Mouse (Mus musculus): ENCODE results near the gene Col11a2. TPM values are rescaled to one million over a fixed set of nuclear protein-coding genes. Genes with fewer than 3 reads are reported as not detected.
A peak's percentile ranks its signal among the peaks of the same experiment; 100 is the strongest.
"Not testable (repeated sequence)": the region's sequence is repeated elsewhere in the genome, so short reads cannot be mapped to it uniquely, and the experiment has no call there.

The Col11a2 gene
- total RNA-seq (2021) = 10 to 100 TPM; 16.6 to 22.6 TPM
- long read RNA-seq, experiment 1, full-length matches to known transcripts = 3 of 17 reads
- long read RNA-seq, experiment 1, partial matches to known transcripts = 8 of 17 reads
- long read RNA-seq, experiment 1, other reads (novel, unspliced or antisense) = 6 of 17 reads
- long read RNA-seq, experiment 2, full-length matches to known transcripts = 2 of 16 reads
- long read RNA-seq, experiment 2, partial matches to known transcripts = 11 of 16 reads
- long read RNA-seq, experiment 2, other reads (novel, unspliced or antisense) = 3 of 16 reads

- intact Hi-C loops (cut with DNase I) = loop anchor here (5.0 to 10.0 kb wide), 2 partner anchors 78 to 566 kb away; partner anchors contain the start of genes Agpat1, H2-DMa and Rnf5
- peak in 1 of 2 experiments; percentile 18 for DNase-seq (ENCODE audit: low spot score in 2 of 2)
Observed at GRCm38 (mm10) chr17:34038878-34039561, at the start of gene Col11a2. Col11a2 (plus strand) TSS chr17:34039437.

- DNase-seq (ENCODE audit: low spot score in 2 of 2) = peak; percentile 38 to 65
Observed at GRCm38 (mm10) chr17:33991788-33992664, 47.2 kb upstream of the Col11a2 start.

GRCm38 (mm10) chr17:33994959-33995358, 44.3 kb upstream of the Col11a2 start:
- no peak for DNase-seq (ENCODE audit: low spot score in 2 of 2)
- intact Hi-C loops (cut with DNase I) = loop anchor here (5.0 kb wide), 1 partner anchor 1297 kb away; no protein-coding TSS in a partner anchor

More at GRCm38 (mm10) chr17:33991788-33992664, 47.2 kb upstream of the Col11a2 start:
- intact Hi-C loops (cut with DNase I) = no loop called here

- intact Hi-C loops (cut with DNase I) = loop anchor here (5.0 kb wide), 1 partner anchor 1297 kb away; no protein-coding TSS in a partner anchor
- DNase-seq (ENCODE audit: low spot score in 2 of 2) = no peak
Observed at GRCm38 (mm10) chr17:33995651-33996050, 43.6 kb upstream of the Col11a2 start.

GRCm38 (mm10) chr17:33997025-33997424, 42.2 kb upstream of the Col11a2 start:
- intact Hi-C loops (cut with DNase I) = loop anchor here (5.0 kb wide), 1 partner anchor 1295 kb away; no protein-coding TSS in a partner anchor
- DNase-seq (ENCODE audit: low spot score in 2 of 2) = not testable (repeated sequence)

GRCm38 (mm10) chr17:33998697-33999096, 40.5 kb upstream of the Col11a2 start:
- intact Hi-C loops (cut with DNase I) = loop anchor here (5.0 kb wide), 1 partner anchor 1294 kb away; no protein-coding TSS in a partner anchor
- not testable (repeated sequence) for DNase-seq (ENCODE audit: low spot score in 2 of 2)

GRCm38 (mm10) chr17:33999341-34000149, 39.7 kb upstream of the Col11a2 start:
- no peak for DNase-seq (ENCODE audit: low spot score in 2 of 2)
- intact Hi-C loops (cut with DNase I) = loop anchor here (5.0 kb wide), 2 partner anchors 1293 to 1378 kb away; partner anchors contain the start of gene H2-Q4

DNA sequence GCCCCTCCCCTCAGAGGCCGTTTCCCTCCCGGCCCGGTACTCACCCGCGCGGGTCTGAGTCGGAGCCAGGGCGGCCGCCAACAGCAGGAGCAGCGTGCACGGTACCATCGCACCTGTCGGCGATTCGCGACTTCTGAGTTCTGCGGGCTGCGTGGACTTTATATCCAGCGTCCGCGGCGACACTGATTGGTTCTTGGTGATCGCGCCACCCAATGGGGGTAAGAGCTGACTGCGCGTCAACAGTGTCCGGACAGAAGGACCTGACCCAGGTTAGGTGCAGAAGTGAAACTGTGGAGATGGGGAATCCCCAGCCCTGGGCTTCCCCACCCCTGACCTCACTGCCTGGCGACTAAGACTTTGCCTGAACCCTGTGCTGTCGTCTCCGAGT, 39.1 kb upstream of the Col11a2 start, which contains the start of gene H2-K1:
Gene H2-K1 (minus strand): TSS at position 198 of the 388 bp plus-strand sequence.
- intact Hi-C loops (cut with DNase I) = loop anchor here (5.0 kb wide), 1 partner anchor 1377 kb away; the partner anchor contains the start of gene H2-Q4
- peak; percentile 70 to 73 for DNase-seq (ENCODE audit: low spot score in 2 of 2)

DNA sequence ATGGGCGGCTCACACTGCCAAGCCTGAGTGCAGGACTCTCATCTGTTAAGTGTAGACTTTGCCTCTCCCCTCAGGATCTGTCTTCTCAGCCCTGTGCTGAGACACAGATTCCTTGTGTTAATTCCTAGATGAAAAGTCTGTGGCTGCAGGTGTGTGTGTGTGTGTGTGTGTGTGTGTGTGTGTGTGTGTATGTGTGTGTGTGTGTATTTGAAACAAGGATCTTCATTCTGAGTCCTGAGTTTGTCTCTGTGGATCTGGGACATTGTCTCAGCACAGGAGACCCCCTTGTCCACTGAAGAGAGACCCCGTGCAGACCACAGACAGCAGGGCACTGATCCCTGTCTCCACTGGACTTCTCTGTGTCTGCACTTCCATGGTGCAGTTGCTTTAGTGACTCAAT, 38.4 kb upstream of the Col11a2 start:
- intact Hi-C loops (cut with DNase I) = loop anchor here (5.0 kb wide), 1 partner anchor 1377 kb away; the partner anchor contains the start of gene H2-Q4
- not testable (repeated sequence) for DNase-seq (ENCODE audit: low spot score in 2 of 2)

GRCm38 (mm10) chr17:34003426-34003825, 35.8 kb upstream of the Col11a2 start:
- intact Hi-C loops (cut with DNase I) = loop anchor here (5.0 kb wide), 1 partner anchor 1374 kb away; the partner anchor contains the start of gene H2-Q4
- DNase-seq (ENCODE audit: low spot score in 2 of 2) = peak in 1 of 2 experiments; percentile 28

DNA sequence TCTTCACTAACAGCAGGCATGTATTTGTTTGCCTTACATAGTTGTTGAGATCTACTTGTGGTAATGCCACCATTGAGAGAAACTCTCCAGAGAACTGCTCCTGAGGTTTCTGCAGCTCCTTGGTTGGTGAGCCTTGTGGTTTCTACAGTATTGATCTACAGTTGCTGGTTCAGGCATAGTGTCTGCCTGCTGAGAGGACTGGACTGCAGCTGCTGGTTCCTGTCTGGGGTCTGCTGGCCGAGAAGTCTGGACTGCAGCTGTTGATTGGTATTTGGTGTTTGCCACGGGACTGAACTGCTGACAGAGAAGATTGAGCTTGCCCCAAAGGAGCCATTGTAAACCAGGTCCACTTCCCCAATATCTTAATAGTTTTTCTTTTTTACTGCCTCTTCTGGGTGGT, 32.7 kb upstream of the Col11a2 start:
- DNase-seq (ENCODE audit: low spot score in 2 of 2) = no peak
- intact Hi-C loops (cut with DNase I) = no loop called here

DNA sequence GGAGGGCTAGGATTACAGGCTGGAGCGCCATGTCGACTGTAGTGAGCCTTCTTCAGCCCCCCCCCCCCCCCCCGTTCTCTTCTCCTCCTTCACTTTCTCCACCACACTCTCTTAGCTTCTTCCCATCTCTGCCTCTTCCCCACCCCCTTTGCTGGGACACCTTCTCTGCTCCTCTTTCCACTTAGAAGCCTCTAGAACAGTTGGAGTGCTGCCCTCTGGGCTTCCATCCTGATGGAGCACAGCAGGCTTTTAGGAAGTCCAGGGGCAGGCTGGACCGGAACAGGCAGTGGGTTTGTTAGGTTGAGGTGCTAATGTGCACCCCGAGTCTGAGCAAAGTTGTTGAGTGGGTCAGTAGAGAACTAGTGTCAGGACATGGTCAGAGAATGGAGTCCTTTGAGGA, 29.1 kb upstream of the Col11a2 start:
- intact Hi-C loops (cut with DNase I) = no loop called here
- no peak for DNase-seq (ENCODE audit: low spot score in 2 of 2)

DNA sequence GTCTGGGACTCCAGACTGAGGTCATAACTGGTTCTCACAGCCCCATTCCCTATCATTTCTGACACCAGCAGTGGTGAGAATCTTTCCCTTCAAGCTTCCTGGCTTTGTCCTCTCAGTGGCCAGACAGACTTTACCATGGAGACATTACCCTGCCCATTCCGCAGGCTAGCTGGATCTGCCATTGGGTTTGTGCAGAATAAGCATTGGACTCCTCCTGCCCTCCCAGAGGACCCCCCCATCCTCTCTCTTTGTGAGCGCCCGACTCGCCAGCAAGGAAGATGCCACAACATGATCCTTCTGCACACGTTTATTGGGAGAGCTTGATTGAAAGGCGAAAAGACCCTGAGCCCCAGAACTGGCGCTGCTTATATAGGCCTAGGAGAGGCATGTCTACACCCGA, 25.8 kb upstream of the Col11a2 start:
- intact Hi-C loops (cut with DNase I) = no loop called here
- no peak for DNase-seq (ENCODE audit: low spot score in 2 of 2)

- intact Hi-C loops (cut with DNase I) = loop anchor here (5.0 kb wide), 1 partner anchor 64 kb away; the partner anchor contains the start of genes Rps18 and Vps52
- DNase-seq (ENCODE audit: low spot score in 2 of 2) = no peak
Observed at GRCm38 (mm10) chr17:34021539-34022413, 17.5 kb upstream of the Col11a2 start.

DNA sequence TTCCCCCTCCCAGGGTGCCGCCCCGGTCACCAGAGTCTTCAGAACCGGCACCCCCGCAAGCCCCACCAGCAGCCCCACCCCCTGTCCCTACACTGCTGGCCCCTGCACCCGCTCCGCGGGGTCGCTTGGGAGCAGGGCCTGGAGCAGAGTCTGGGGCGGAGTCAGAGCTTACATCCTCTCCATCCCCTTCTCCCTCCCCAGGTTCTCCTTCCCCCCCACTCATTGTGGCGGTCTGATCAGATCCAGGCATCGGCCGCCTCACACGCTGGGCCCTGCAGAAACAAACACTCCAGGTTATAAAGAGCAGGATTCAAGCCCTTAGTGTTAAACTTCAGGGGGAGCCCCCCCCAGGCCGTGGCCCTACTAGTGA, 16.8 kb upstream of the Col11a2 start:
- no peak for DNase-seq (ENCODE audit: low spot score in 2 of 2)
- intact Hi-C loops (cut with DNase I) = loop anchor here (5.0 kb wide), 1 partner anchor 65 kb away; the partner anchor contains the start of genes Rps18 and Vps52

- intact Hi-C loops (cut with DNase I) = loop anchor here (5.0 kb wide), 1 partner anchor 66 kb away; the partner anchor contains the start of genes Rps18 and Vps52
- peak in 1 of 2 experiments; percentile 9 for DNase-seq (ENCODE audit: low spot score in 2 of 2)
Observed at GRCm38 (mm10) chr17:34022987-34023386, 16.2 kb upstream of the Col11a2 start.

- intact Hi-C loops (cut with DNase I) = loop anchor here (5.0 kb wide), 1 partner anchor 66 kb away; the partner anchor contains the start of genes Rps18 and Vps52
- no peak for DNase-seq (ENCODE audit: low spot score in 2 of 2)
Observed at GRCm38 (mm10) chr17:34023678-34024077, 15.6 kb upstream of the Col11a2 start.
